Mouse (Mus musculus): Measurements from ENCODE around the gene Pde4b. TPM values are rescaled to one million over a fixed set of nuclear protein-coding genes. Genes with fewer than 3 reads are reported as not detected.

Gene Pde4b
- polyA plus RNA-seq, 1 experiment from 2014 or later: 37.3 TPM

DNA sequence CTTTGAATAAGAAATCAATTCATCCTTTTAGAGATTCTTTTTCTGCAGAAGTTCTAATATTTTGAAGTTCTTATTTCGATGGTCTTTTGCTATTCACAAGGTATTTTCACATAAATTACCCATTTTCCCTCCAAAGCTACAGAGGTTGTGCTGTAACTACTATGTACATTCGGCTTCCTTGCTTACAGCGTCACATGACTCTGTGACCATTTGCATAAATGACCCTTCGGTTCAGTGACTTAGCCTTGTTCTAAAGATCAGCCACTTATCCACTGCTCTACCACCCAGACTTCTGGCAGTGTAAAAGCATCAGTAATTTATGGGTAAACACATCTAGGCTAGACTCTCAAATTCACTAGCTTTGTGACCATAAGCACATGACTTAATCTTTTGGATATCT lies 327.3 kb downstream of the Pde4b start:
- no peak overlapping the region for H3K9ac ChIP-seq
- no peaks in the 10 kb centered on the region for H3K27me3 ChIP-seq
- H3K36me3 ChIP-seq: no peaks in the 10 kb centered on the region
- H3K4me3 ChIP-seq: no peak overlapping the region
- ATAC-seq (ENCODE audit: borderline replicate concordance, extremely low read depth, low FRiP score, low TSS enrichment): no peak
- no peaks in the 10 kb centered on the region for H3K9me3 ChIP-seq
- 74% methylated on average over 4 of the region's 4 CpGs for WGBS
- H3K4me1 ChIP-seq: no peaks in the 10 kb centered on the region
- H3K27ac ChIP-seq: no peak overlapping the region
- H3K4me2 ChIP-seq: no peak overlapping the region

GRCm38 (mm10) chr4:102420794-102421397 lies 333.6 kb downstream of the Pde4b start:
- Histone ChIP-seq H3K27ac (no peak overlapping the region), H3K9me3 (no peaks in the 10 kb centered on the region), H3K4me1 (no peaks in the 10 kb centered on the region), H3K27me3 (no peaks in the 10 kb centered on the region), H3K36me3 (no peaks in the 10 kb centered on the region), H3K4me3 (no peak overlapping the region), H3K9ac (no peak overlapping the region), H3K4me2 (no peak overlapping the region)
- WGBS: 59% methylated on average over 11 of the region's 11 CpGs
- no peak for ATAC-seq (ENCODE audit: borderline replicate concordance, extremely low read depth, low FRiP score, low TSS enrichment)

DNA sequence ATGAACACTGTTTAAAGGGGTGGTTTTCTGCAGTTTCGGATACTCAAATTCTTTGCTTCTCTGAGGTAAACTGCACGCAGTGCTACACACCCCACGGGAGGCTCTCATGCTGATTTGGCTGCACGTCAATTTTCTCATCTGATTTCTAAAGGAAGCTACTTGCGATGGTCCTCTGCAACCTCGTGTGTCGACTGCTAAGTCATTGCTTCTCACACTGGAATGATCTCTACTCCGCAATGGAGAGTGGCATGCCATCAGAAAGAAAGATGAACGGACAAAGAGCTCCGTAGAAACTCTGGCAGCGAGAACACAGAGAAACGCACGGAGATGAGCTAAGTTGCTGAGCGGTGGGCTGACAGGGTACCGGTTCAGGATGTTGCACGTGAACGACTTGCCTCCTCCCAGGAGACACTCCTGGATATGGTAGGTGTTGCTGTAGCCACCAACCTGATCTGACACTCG lies 334.1 kb downstream of the Pde4b start:
- no peaks in the 10 kb centered on the region for H3K36me3 ChIP-seq

GRCm38 (mm10) chr4:102424104-102424503 lies 336.8 kb downstream of the Pde4b start:
- no peak overlapping the region for H3K4me3 ChIP-seq
- no peaks in the 10 kb centered on the region for H3K9me3 ChIP-seq
- no peak overlapping the region for H3K27ac ChIP-seq
- no peak for ATAC-seq (ENCODE audit: borderline replicate concordance, extremely low read depth, low FRiP score, low TSS enrichment)
- WGBS: 80% methylated on average over 3 of the region's 3 CpGs
- no peaks in the 10 kb centered on the region for H3K36me3 ChIP-seq
- no peak overlapping the region for H3K9ac ChIP-seq
- H3K27me3 ChIP-seq: no peaks in the 10 kb centered on the region
- no peaks in the 10 kb centered on the region for H3K4me1 ChIP-seq
- no peak overlapping the region for H3K4me2 ChIP-seq

More for the DNA sequence above, 334.1 kb downstream of the Pde4b start:
- H3K4me3 ChIP-seq: no peak overlapping the region
- H3K27me3 ChIP-seq: no peaks in the 10 kb centered on the region
- H3K27ac ChIP-seq: no peak overlapping the region
- no peak overlapping the region for H3K9ac ChIP-seq
- no peaks in the 10 kb centered on the region for H3K9me3 ChIP-seq
- H3K4me2 ChIP-seq: no peak overlapping the region
- ATAC-seq (ENCODE audit: borderline replicate concordance, extremely low read depth, low FRiP score, low TSS enrichment): no peak
- 66% methylated on average over 18 of the region's 18 CpGs for WGBS
- H3K4me1 ChIP-seq: no peaks in the 10 kb centered on the region

DNA sequence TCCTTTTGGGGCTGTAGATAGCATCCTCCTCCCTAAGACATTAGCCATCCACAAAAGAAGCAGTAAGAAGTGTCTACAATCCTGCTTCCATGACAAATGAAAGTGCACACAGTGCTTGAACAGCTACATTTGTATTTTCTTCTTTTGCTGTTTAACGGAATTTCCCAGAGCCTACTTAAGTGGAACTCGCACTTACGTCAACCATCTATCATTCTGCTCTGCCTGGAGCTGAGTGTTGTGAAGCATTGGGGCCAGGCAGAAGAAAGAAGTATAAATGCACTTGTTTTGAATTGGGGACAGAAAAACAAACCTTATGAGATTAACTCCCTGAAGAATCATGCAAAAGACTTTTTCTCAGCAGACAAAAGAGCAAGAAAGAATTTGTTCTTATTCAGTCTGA lies 338.1 kb downstream of the Pde4b start:
- 24% methylated on average over 3 of the region's 3 CpGs for WGBS
- Histone ChIP-seq H3K27ac (no peak overlapping the region), H3K36me3 (no peaks in the 10 kb centered on the region), H3K4me1 (no peaks in the 10 kb centered on the region), H3K9ac (no peak overlapping the region), H3K4me2 (no peak overlapping the region), H3K27me3 (no peaks in the 10 kb centered on the region), H3K4me3 (no peak overlapping the region), H3K9me3 (no peaks in the 10 kb centered on the region)
- ATAC-seq (ENCODE audit: borderline replicate concordance, extremely low read depth, low FRiP score, low TSS enrichment): no peak

DNA sequence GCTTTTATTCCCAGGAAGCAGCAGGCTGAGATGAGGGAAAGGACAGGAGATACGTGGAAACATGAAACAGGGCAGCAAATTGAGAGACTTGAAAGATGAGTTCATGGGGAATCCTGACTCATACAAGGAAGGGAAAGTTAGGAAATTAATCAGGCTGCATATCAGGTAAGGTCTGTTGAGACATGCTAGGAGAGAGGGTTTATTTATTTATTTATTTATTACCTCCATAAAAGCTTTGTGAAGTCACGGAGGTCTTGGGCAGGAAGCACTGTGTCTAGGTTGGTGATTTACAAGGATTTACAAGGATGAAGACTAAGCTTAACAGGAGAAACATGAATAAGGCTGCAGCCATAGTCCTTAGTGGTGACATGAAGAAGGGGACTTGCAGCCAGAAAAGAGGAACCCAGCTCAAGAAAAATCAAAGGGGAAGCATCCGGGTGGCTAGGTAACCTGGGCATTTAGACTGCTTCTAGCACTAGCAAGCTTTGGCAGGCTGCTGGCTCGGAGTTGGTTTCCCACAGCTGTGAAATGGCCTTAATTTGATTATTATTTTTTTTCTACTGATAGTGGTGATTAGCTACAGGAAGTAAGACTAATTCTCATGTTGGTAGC lies 342.5 kb downstream of the Pde4b start:
- H3K4me1 ChIP-seq: no peaks in the 10 kb centered on the region
- H3K4me3 ChIP-seq: no peak overlapping the region
- no peak overlapping the region for H3K9ac ChIP-seq
- no peaks in the 10 kb centered on the region for H3K27me3 ChIP-seq
- 42% methylated on average over 4 of the region's 4 CpGs for WGBS
- H3K4me2 ChIP-seq: no peak overlapping the region
- no peak for ATAC-seq (ENCODE audit: borderline replicate concordance, extremely low read depth, low FRiP score, low TSS enrichment)
- no peaks in the 10 kb centered on the region for H3K36me3 ChIP-seq
- H3K27ac ChIP-seq: no peak overlapping the region
- H3K9me3 ChIP-seq: no peaks in the 10 kb centered on the region

DNA sequence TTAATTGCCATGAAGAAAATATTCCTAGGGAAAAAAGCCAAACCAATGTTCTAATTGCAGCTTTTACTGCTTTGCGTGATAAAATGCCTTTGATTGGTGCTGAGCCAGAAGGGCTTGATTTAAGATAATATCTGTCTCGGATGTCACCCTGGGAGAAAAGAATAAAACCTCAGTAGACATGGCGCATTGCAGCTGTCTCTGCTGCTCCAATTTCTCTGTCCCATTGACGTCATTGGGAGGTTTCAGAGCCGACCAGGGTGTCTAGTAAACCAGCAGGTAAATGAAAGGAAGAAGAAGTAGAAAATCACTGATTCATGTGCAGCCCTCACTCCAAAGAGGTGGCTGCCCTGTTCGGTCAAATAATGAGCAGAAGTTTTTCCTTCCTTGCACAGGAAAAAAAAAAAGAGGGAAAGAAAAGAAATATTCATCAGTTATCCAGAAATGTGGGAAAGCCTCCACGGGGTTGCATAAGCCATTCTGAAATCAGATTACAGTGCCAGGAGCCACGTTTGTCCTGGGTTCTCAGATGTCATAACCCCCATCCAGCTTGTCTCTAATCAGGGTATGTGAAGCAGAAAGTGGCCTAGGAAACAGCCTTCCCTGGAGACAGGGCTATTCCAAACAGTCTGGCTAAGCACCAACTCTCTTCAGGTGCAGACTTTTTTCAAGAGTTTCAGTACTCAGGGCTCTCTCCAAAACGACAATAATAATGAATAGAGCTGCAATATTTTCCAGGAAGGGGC lies 344.9 kb downstream of the Pde4b start:
- Histone ChIP-seq H3K4me1 (no peaks in the 10 kb centered on the region), H3K36me3 (no peaks in the 10 kb centered on the region), H3K27ac (no peak overlapping the region), H3K9me3 (no peaks in the 10 kb centered on the region), H3K9ac (no peak overlapping the region), H3K4me3 (no peak overlapping the region), H3K27me3 (no peaks in the 10 kb centered on the region), H3K4me2 (no peak overlapping the region)
- ATAC-seq (ENCODE audit: borderline replicate concordance, extremely low read depth, low FRiP score, low TSS enrichment): no peak
- WGBS: 29% methylated on average over 9 of the region's 9 CpGs

GRCm38 (mm10) chr4:102439401-102440118 lies 352.2 kb downstream of the Pde4b start:
- H3K4me2 ChIP-seq: no peak overlapping the region
- peaks cover 9% of the 10 kb centered on the region for H3K4me1 ChIP-seq
- no peak overlapping the region for H3K9ac ChIP-seq
- no peaks in the 10 kb centered on the region for H3K9me3 ChIP-seq
- H3K27me3 ChIP-seq: no peaks in the 10 kb centered on the region
- 44% methylated on average over 5 of the region's 5 CpGs for WGBS
- ATAC-seq (ENCODE audit: borderline replicate concordance, extremely low read depth, low FRiP score, low TSS enrichment): peak; percentile 69; the same call in 1 of the 2 replicates
- no peak overlapping the region for H3K27ac ChIP-seq
- H3K36me3 ChIP-seq: no peaks in the 10 kb centered on the region
- no peak overlapping the region for H3K4me3 ChIP-seq

DNA sequence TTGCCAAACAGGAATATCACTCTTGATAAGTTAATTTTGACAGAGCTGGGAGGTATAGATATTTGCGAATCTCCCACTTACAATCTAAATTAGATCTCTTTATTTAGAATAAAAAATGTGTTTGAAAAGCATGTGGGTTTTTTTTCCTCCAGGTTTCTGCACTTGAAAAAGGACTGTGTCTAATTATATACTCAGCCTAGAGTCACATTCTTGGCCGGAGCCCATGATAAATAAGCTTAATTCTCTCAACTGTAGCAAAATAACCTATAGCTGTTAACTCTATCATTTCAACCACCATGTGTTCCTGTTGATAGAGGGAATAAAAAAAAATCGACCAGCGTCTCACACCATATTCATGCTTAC lies 352.8 kb downstream of the Pde4b start:
- no peaks in the 10 kb centered on the region for H3K27me3 ChIP-seq
- no peak overlapping the region for H3K27ac ChIP-seq
- H3K4me2 ChIP-seq: no peak overlapping the region
- no peak for ATAC-seq (ENCODE audit: borderline replicate concordance, extremely low read depth, low FRiP score, low TSS enrichment)
- no peak overlapping the region for H3K9ac ChIP-seq
- H3K4me1 ChIP-seq: peaks cover 9% of the 10 kb centered on the region
- no peaks in the 10 kb centered on the region for H3K36me3 ChIP-seq
- no peaks in the 10 kb centered on the region for H3K9me3 ChIP-seq
- 48% methylated on average over 4 of the region's 4 CpGs for WGBS
- H3K4me3 ChIP-seq: no peak overlapping the region

GRCm38 (mm10) chr4:102443533-102443932 lies 356.2 kb downstream of the Pde4b start:
- Histone ChIP-seq H3K9me3 (no peaks in the 10 kb centered on the region), H3K27ac (no peak overlapping the region), H3K36me3 (no peaks in the 10 kb centered on the region), H3K9ac (no peak overlapping the region), H3K4me1 (peaks cover 9% of the 10 kb centered on the region), H3K4me2 (no peak overlapping the region), H3K27me3 (no peaks in the 10 kb centered on the region), H3K4me3 (no peak overlapping the region)
- WGBS: 79% methylated on average over 5 of the region's 5 CpGs
- no peak for ATAC-seq (ENCODE audit: borderline replicate concordance, extremely low read depth, low FRiP score, low TSS enrichment)

- H3K27me3 ChIP-seq: no peaks in the 10 kb centered on the region
- H3K9me3 ChIP-seq: no peaks in the 10 kb centered on the region
- no peak overlapping the region for H3K27ac ChIP-seq
- no peaks in the 10 kb centered on the region for H3K36me3 ChIP-seq
- H3K4me3 ChIP-seq: no peak overlapping the region
- H3K4me1 ChIP-seq: peaks cover 5% of the 10 kb centered on the region
- no peak overlapping the region for H3K9ac ChIP-seq
- 69% methylated on average over 3 of the region's 3 CpGs for WGBS
- H3K4me2 ChIP-seq: no peak overlapping the region
- no peak for ATAC-seq (ENCODE audit: borderline replicate concordance, extremely low read depth, low FRiP score, low TSS enrichment)
Observed at GRCm38 (mm10) chr4:102444501-102444900, 357.2 kb downstream of the Pde4b start.
